Mouse (Mus musculus) MEL (cell line): ENCODE measurements around the gene Mef2d.

Experiments used
- CTCF ChIP-seq, 3 experiments: IDR thresholded peaks in 2 of 3; conservative IDR thresholded peaks in 1 of 3; 2 replicates each; pipeline ENCODE4 v1.5.1; 2011 to 2012; ENCODE audit warnings: low read length in 3 of 3, low read depth in 2 of 3, mild to moderate bottlenecking in 2 of 3, improper control_type of control experiment in 1 of 3, inconsistent platforms in 1 of 3, mixed read lengths in 1 of 3, moderate library complexity in 1 of 3; ENCODE audit not compliant: control insufficient read depth in 1 of 3, insufficient read depth in 1 of 3, poor library complexity in 1 of 3, severe bottlenecking in 1 of 3
- EP300 ChIP-seq, 2 experiments: IDR thresholded peaks; 2 replicates each; pipeline ENCODE4 v1.6.1; 2011; ENCODE audit warnings: improper control_type of control experiment in 2 of 2, low read length in 2 of 2, low read depth in 1 of 2, mild to moderate bottlenecking in 1 of 2
- GABPA ChIP-seq: IDR thresholded peaks from 2 replicates; pipeline ENCODE4 v1.6.1; 2012; ENCODE audit warnings: low read depth, mild to moderate bottlenecking, inconsistent platforms, low read length, improper control_type of control experiment, moderate library complexity
- JUND ChIP-seq: IDR thresholded peaks from 2 replicates; pipeline ENCODE4 v1.6.1; 2011; ENCODE audit warnings: low read depth, mild to moderate bottlenecking, improper control_type of control experiment, low read length
- POLR2A ChIP-seq, 2 experiments: IDR thresholded peaks; 2 replicates each; pipeline ENCODE4 v1.6.1; 2011 to 2012; ENCODE audit warnings: low read length in 2 of 2, mild to moderate bottlenecking in 2 of 2, control low read depth in 1 of 2, improper control_type of control experiment in 1 of 2, low read depth in 1 of 2, moderate library complexity in 1 of 2; ENCODE audit not compliant: control insufficient read depth in 1 of 2, insufficient read depth in 1 of 2, poor library complexity in 1 of 2

GRCm38 (mm10) chr3:88203999-88204700 is 62.0 kb downstream of the Mef2d start:
- no peak for TF ChIP-seq EP300 (IDR thresholded peaks at IDR 0.05; ENCODE audit: low read depth in 1 of 2, low read length in 2 of 2)
- TF ChIP-seq POLR2A (IDR thresholded peaks at IDR 0.05; ENCODE audit: control insufficient read depth in 1 of 2, insufficient read depth in 1 of 2, low read depth in 1 of 2, low read length in 2 of 2, poor library complexity in 1 of 2), result no peak
- TF ChIP-seq JUND, result no peak
- TF ChIP-seq CTCF (IDR thresholded peaks at IDR 0.05 in 2 of 3, conservative IDR thresholded peaks at IDR 0.05 in 1 of 3; ENCODE audit: control insufficient read depth in 1 of 3, insufficient read depth in 1 of 3, low read depth in 2 of 3, low read length in 3 of 3, poor library complexity in 1 of 3, severe bottlenecking in 1 of 3), result no peak
- TF ChIP-seq GABPA, result no peak
